In genomic region chr7:98534432-98534855, GRCm38 (mm10) we compare ENCODE assay signal across 11 mouse cellular contexts. TPM values are rescaled to one million over a fixed set of nuclear protein-coding genes. Genes with fewer than 3 reads are reported as not detected.
DNase-seq lines count a peak whose midpoint lies in the region; ATAC-seq and TF ChIP-seq lines count a peak whose summit lies in the region.
"Had no signal": no experiment of that assay in that cellular context is flagged by ENCODE, and none has a peak within 500 bp of the region (broad histone marks: within the 10 kb centered on the region; RNA-seq: fewer than 3 reads in every experiment).

No protein-coding gene starts in this region.

- 0 out of 2 replicates have a peak, but pooled peaks have one; percentile 28 for ATAC-seq in liver, embryonic 15.5 days (ENCODE audit: insufficient read depth)

- no peak overlapping the region for H3K27ac ChIP-seq in liver, embryonic 15.5 days (replicated peaks)
- no peak overlapping the region for H3K27ac ChIP-seq in spleen, adult 2 months (ENCODE audit: insufficient read depth, low read length)
- H3K27ac ChIP-seq: forebrain, embryonic 10.5 days; layer of hippocampus, adult 2 months; midbrain, embryonic 10.5 days had no signal

- no peak for TF ChIP-seq POLR2A in spleen, adult 2 months (IDR thresholded peaks at IDR 0.05; ENCODE audit: low read depth, low read length)
- TF ChIP-seq POLR2A in lung, adult 2 months (IDR thresholded peaks at IDR 0.05; ENCODE audit: borderline replicate concordance, extremely low read depth, low read depth, low read length) = no peak

- H3K4me1 ChIP-seq in liver, embryonic 15.5 days (replicated peaks) = 0 out of 2 replicates have a peak, but pooled peaks cover 4% of the 10 kb centered on the region
- H3K4me1 ChIP-seq in spleen, adult 2 months (ENCODE audit: control insufficient read depth, insufficient read depth, insufficient read length) = peaks cover 31% of the 10 kb centered on the region; the same call in 1 of the 2 replicates
- H3K4me1 ChIP-seq in lung, adult 2 months (ENCODE audit: control insufficient read depth, insufficient read depth, low read length) = no peaks in the 10 kb centered on the region; the same call in 1 of the 2 replicates

- WGBS in liver, embryonic 15.5 days (ENCODE audit: insufficient replicate concordance) = 11% methylated on average over 13 of the region's 13 CpGs
- WGBS in spleen, adult 2 months = 13% methylated on average over 13 of the region's 13 CpGs
- WGBS in lung, adult 2 months = 75% methylated on average over 13 of the region's 13 CpGs

- H3K4me3 ChIP-seq in liver, embryonic 15.5 days (replicated peaks) = no peak overlapping the region
- no peak overlapping the region; the same call in 1 of the 2 replicates for H3K4me3 ChIP-seq in spleen, adult 2 months (ENCODE audit: extremely low read depth, insufficient read depth, insufficient read length)
- H3K4me3 ChIP-seq in lung, adult 2 months (replicated peaks; ENCODE audit: extremely low read depth, low read depth, low read length) = no peak overlapping the region
- H3K4me3 ChIP-seq: forebrain, embryonic 10.5 days; layer of hippocampus, adult 2 months; midbrain, embryonic 10.5 days had no signal

- no peaks in the 10 kb centered on the region for H3K27me3 ChIP-seq in liver, embryonic 15.5 days
- H3K27me3 ChIP-seq in spleen, adult 2 months (ENCODE audit: control insufficient read depth, insufficient read depth, low read length) = no peaks in the 10 kb centered on the region

- no peaks in the 10 kb centered on the region for H3K36me3 ChIP-seq in liver, embryonic 15.5 days (replicated peaks)
- H3K36me3 ChIP-seq in spleen, adult 2 months (ENCODE audit: control insufficient read depth, insufficient read depth, low read length) = no peaks in the 10 kb centered on the region
- H3K36me3 ChIP-seq: forebrain, embryonic 10.5 days; midbrain, embryonic 10.5 days had no signal

- H3K9ac ChIP-seq in liver, embryonic 15.5 days = no peak overlapping the region

- peak overlapping the region; percentile 11; the same call in 1 of the 2 replicates for H3K4me2 ChIP-seq in liver, embryonic 15.5 days

- peak; percentile 73 for DNase-seq in 416B (ENCODE audit: low read depth)
- DNase-seq in CD8-positive naive resting alpha-beta T cell, adult 2 months (ENCODE audit: low read depth in 2 of 2, low spot score in 2 of 2) = peak; percentile 28 to 31
- peak; percentile 57 to 76 for DNase-seq in spleen, adult 2 months (ENCODE audit: low read depth in 1 of 2, low spot score in 2 of 2)
- DNase-seq in left cerebral cortex, adult 18-20 months (ENCODE audit: low spot score in 2 of 2) = no peak
- DNase-seq in cerebellum, adult 8-10 months = no peak
- no peak for DNase-seq in cerebellum, adult 11 months
- DNase-seq in lung, adult 2 months = no peak

- no peaks in the 10 kb centered on the region for H3K9me3 ChIP-seq in liver, embryonic 15.5 days (replicated peaks)
- H3K9me3 ChIP-seq: forebrain, embryonic 10.5 days; midbrain, embryonic 10.5 days had no signal

- TF ChIP-seq CTCF in spleen, adult 2 months (IDR thresholded peaks at IDR 0.05; ENCODE audit: extremely low read depth, insufficient read depth, insufficient read length, insufficient replicate concordance) = no peak
- no peak for TF ChIP-seq CTCF in lung, adult 2 months (IDR thresholded peaks at IDR 0.05; ENCODE audit: insufficient read depth, low read length)

RNA-seq across cellular contexts. Expression of gene Lrrc32, which starts 45.4 kb away (rescaled TPM):
- 5.6 and 6.0 TPM in 2 replicates for polyA plus RNA-seq in liver, embryonic 15.5 days (2015; fragmentation: Nextera tagmentation; extraction: Ambion mirVana)
- 11.2 and 12.8 TPM in 2 replicates for polyA plus RNA-seq in spleen, adult 2 months (2012; rRNA removed)
- total RNA-seq in left cerebral cortex, adult 18-20 months (2021) = 1 to 10 TPM; 5.9 to 6.4 TPM
- polyA plus RNA-seq in lung, adult 2 months (2012; rRNA removed) = 38.4 and 49.3 TPM in 2 replicates

Comparison
In these comparisons a context has a peak if more than half of its experiments do, and no peak if none do; other contexts are left out.
1. DNase-seq: peak in 416B (single experiment), CD8-positive naive resting alpha-beta T cell, adult 2 months (2 of 2) and spleen, adult 2 months (2 of 2); none in left cerebral cortex, adult 18-20 months (0 of 2), cerebellum, adult 8-10 months (single experiment), cerebellum, adult 11 months (single experiment) and lung, adult 2 months (single experiment).